Mouse (Mus musculus) bone marrow macrophage, adult 2 months (primary cell): Measurements from ENCODE around the gene Tanc1.

ENCODE experiments used
- CTCF ChIP-seq: IDR thresholded peaks from 2 replicates; pipeline ENCODE4 v1.5.1; 2012; ENCODE audit warnings: low read depth, mild to moderate bottlenecking, low read length, moderate library complexity
- POLR2A ChIP-seq: IDR thresholded peaks from 2 replicates; pipeline ENCODE4 v1.6.1; 2012; ENCODE audit warnings: mild to moderate bottlenecking, low read depth, low read length, borderline replicate concordance

DNA sequence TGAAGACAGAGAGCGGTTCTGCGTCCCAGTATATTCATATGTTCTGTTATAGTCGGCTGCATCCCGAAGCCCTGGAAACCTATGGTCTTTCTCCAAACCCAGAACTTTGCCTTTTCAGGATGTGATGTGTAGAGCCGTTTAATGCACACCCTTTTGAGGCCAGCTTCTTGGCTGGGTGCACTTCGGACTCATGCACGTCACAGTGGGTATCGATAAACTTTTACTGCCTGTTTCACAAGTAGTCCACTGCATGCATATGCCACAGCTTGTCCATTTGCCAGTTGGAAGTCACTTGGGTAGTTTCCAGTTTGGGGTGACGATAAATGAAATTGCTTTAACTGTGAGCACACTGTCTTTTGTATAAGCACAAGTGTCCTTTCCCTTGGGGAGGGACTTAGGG is 135.9 kb downstream of the Tanc1 start:
- TF ChIP-seq POLR2A (no peak), CTCF (no peak)
